Mouse (Mus musculus): ENCODE data around the gene Hspe1. TPM values are rescaled to one million over a fixed set of nuclear protein-coding genes. Genes with fewer than 3 reads are reported as not detected.

Hspe1 gene
- total RNA-seq, 2 experiments from 2014 or later = 83.9 to 93.0 TPM

- DNase-seq (ENCODE audit: low spot score) = no peak
Observed at GRCm38 (mm10) chr1:55133173-55133572, 45.2 kb downstream of the Hspe1 start.

- no peak for DNase-seq (ENCODE audit: low spot score)
Observed at GRCm38 (mm10) chr1:55134301-55134700, 46.4 kb downstream of the Hspe1 start.

- no peak for DNase-seq (ENCODE audit: low spot score)
Observed at GRCm38 (mm10) chr1:55135846-55136245, 47.9 kb downstream of the Hspe1 start.

Other genes starting within 250 kb of the Hspe1 start
- 1 to 10 TPM; 5.0 to 6.5 TPM for gene Ankrd44, start 161.7 kb upstream of the Hspe1 start, total RNA-seq (2021)
- gene Sf3b1, start 60.7 kb upstream of the Hspe1 start, total RNA-seq (2021) = 10 to 100 TPM; 43.8 to 45.8 TPM
- 10 to 100 TPM; 21.4 to 21.9 TPM for gene Coq10b, start 35.4 kb upstream of the Hspe1 start, total RNA-seq (2021)
- 100 to 1,000 TPM; 161 to 176 TPM for gene Hspd1, start 111 bp downstream of the Hspe1 start, total RNA-seq (2021)
- gene Mob4, start 43.1 kb downstream of the Hspe1 start, total RNA-seq (2021) = 10 to 100 TPM; 37.8 to 38.0 TPM
- 1 to 10 TPM; 2.4 to 3.3 TPM for gene Rftn2, start 138.7 kb downstream of the Hspe1 start, total RNA-seq (2021)
- gene Mars2, start 149.0 kb downstream of the Hspe1 start, total RNA-seq (2021) = 1 to 10 TPM; 2.5 TPM